Mouse (Mus musculus): ENCODE results near the gene Dlx6. TPM values are rescaled to one million over a fixed set of nuclear protein-coding genes. Genes with fewer than 3 reads are reported as not detected.

The Dlx6 gene
- total RNA-seq, 4 experiments from 2014 or later: 22.4 to 35.7 (median 24.6) TPM

- DNase-seq (ENCODE audit: low spot score in 2 of 2): no peak
These were observed 3.8 kb upstream of the Dlx6 start for GRCm38 (mm10) chr6:6859111-6859949.

- DNase-seq (ENCODE audit: low spot score in 2 of 2): no peak
These were observed 3.2 kb upstream of the Dlx6 start for GRCm38 (mm10) chr6:6859950-6860410.

- DNase-seq (ENCODE audit: low spot score in 2 of 2): no peak
These were observed 2.6 kb upstream of the Dlx6 start for GRCm38 (mm10) chr6:6860411-6861085.

GRCm38 (mm10) chr6:6861086-6861797, 1.9 kb upstream of the Dlx6 start:
- DNase-seq (ENCODE audit: low spot score in 2 of 2): no peak

GRCm38 (mm10) chr6:6861798-6862428, 1.2 kb upstream of the Dlx6 start:
- DNase-seq (ENCODE audit: low spot score in 2 of 2): no peak

GRCm38 (mm10) chr6:6862611-6863010, 523 bp upstream of the Dlx6 start:
- peak; percentile 63 to 64 for DNase-seq (ENCODE audit: low spot score in 2 of 2)

- DNase-seq (ENCODE audit: low spot score in 2 of 2): no peak
These were observed 821 bp downstream of the Dlx6 start for GRCm38 (mm10) chr6:6863955-6864354.

- DNase-seq (ENCODE audit: low spot score in 2 of 2): no peak
These were observed 1.6 kb downstream of the Dlx6 start for GRCm38 (mm10) chr6:6864441-6865440.

GRCm38 (mm10) chr6:6867031-6867430, 3.9 kb downstream of the Dlx6 start:
- DNase-seq (ENCODE audit: low spot score in 2 of 2): no peak

- DNase-seq (ENCODE audit: low spot score in 2 of 2): no peak
These were observed 6.0 kb downstream of the Dlx6 start for GRCm38 (mm10) chr6:6869041-6869685.

- no peak for DNase-seq (ENCODE audit: low spot score in 2 of 2)
These were observed 7.0 kb downstream of the Dlx6 start for GRCm38 (mm10) chr6:6869961-6870800.

GRCm38 (mm10) chr6:6870876-6871420, 7.8 kb downstream of the Dlx6 start:
- DNase-seq (ENCODE audit: low spot score in 2 of 2): no peak

GRCm38 (mm10) chr6:6871692-6872091, 8.6 kb downstream of the Dlx6 start:
- DNase-seq (ENCODE audit: low spot score in 2 of 2): no peak

- DNase-seq (ENCODE audit: low spot score in 2 of 2): no peak
These were observed 9.7 kb downstream of the Dlx6 start for GRCm38 (mm10) chr6:6872873-6873272.

GRCm38 (mm10) chr6:6873476-6874072, 10.4 kb downstream of the Dlx6 start:
- no peak for DNase-seq (ENCODE audit: low spot score in 2 of 2)

GRCm38 (mm10) chr6:6874073-6874771, 11.1 kb downstream of the Dlx6 start:
- DNase-seq (ENCODE audit: low spot score in 2 of 2): no peak

GRCm38 (mm10) chr6:6875136-6875535, 12.0 kb downstream of the Dlx6 start:
- no peak for DNase-seq (ENCODE audit: low spot score in 2 of 2)
